Mouse (Mus musculus): ENCODE measurements around the gene Caskin1. TPM values are rescaled to one million over a fixed set of nuclear protein-coding genes. Genes with fewer than 3 reads are reported as not detected.
A peak's percentile ranks its signal among the peaks of the same experiment; 100 is the strongest.

Caskin1 gene
- total RNA-seq, 2 experiments from 2014 or later: 134 to 144 TPM

GRCm38 (mm10) chr17:24475586-24475985, 12.8 kb upstream of the Caskin1 start:
- no peak overlapping the region for H3K4me3 ChIP-seq
- peak overlapping the region; percentile 50 for H3K27ac ChIP-seq
- intact Hi-C loops (cut with DNase I): no loop called here
- DNase-seq (ENCODE audit: extremely low spot score in 1 of 2, low spot score in 2 of 2): peak in 1 of 2 experiments; percentile 6
- TF ChIP-seq CTCF (IDR thresholded peaks at IDR 0.05): no peak

GRCm38 (mm10) chr17:24476022-24476776, 12.2 kb upstream of the Caskin1 start:
- Histone ChIP-seq H3K27ac (no peak overlapping the region; the same call in 1 of the 2 replicates), H3K4me3 (no peak overlapping the region)
- DNase-seq (ENCODE audit: extremely low spot score in 1 of 2, low spot score in 2 of 2): peak in 1 of 2 experiments; percentile 6
- no peak for TF ChIP-seq CTCF (IDR thresholded peaks at IDR 0.05)
- intact Hi-C loops (cut with DNase I): no loop called here

GRCm38 (mm10) chr17:24477053-24477984, 11.1 kb upstream of the Caskin1 start:
- H3K4me3 ChIP-seq: no peak overlapping the region
- intact Hi-C loops (cut with DNase I): no loop called here
- DNase-seq (ENCODE audit: extremely low spot score in 1 of 2, low spot score in 2 of 2): peak in 1 of 2 experiments; percentile 18

GRCm38 (mm10) chr17:24477985-24478600, 10.3 kb upstream of the Caskin1 start:
- peak overlapping the region; percentile 99 for H3K27ac ChIP-seq
- no peak for TF ChIP-seq CTCF (IDR thresholded peaks at IDR 0.05)
- peak in 1 of 2 experiments; percentile 13 for DNase-seq (ENCODE audit: extremely low spot score in 1 of 2, low spot score in 2 of 2)
- H3K4me3 ChIP-seq: peak overlapping the region; percentile 92
- intact Hi-C loops (cut with DNase I): no loop called here

More at GRCm38 (mm10) chr17:24477053-24477984, 11.1 kb upstream of the Caskin1 start:
- H3K27ac ChIP-seq: peak overlapping the region; percentile 99; the same call in 1 of the 2 replicates
- TF ChIP-seq CTCF (IDR thresholded peaks at IDR 0.05): no peak

GRCm38 (mm10) chr17:24478663-24479380, 9.6 kb upstream of the Caskin1 start, which contains the start of gene Mlst8:
Mlst8 (minus strand) TSS chr17:24479078.
- peak; percentile 96 to 98 for DNase-seq (ENCODE audit: extremely low spot score in 1 of 2, low spot score in 2 of 2)
- intact Hi-C loops (cut with DNase I): no loop called here
- TF ChIP-seq CTCF (IDR thresholded peaks at IDR 0.05): peak; percentile 89
- Histone ChIP-seq H3K4me3 (peak within 1 kb of the TSS; percentile 92), H3K27ac (peak within 1 kb of the TSS; percentile 99)

GRCm38 (mm10) chr17:24479431-24479830, 9.0 kb upstream of the Caskin1 start:
- no peak for TF ChIP-seq CTCF (IDR thresholded peaks at IDR 0.05)
- intact Hi-C loops (cut with DNase I): no loop called here
- no peak for DNase-seq (ENCODE audit: extremely low spot score in 1 of 2, low spot score in 2 of 2)
- Histone ChIP-seq H3K4me3 (peak overlapping the region; percentile 92), H3K27ac (peak overlapping the region; percentile 99)

- no peak overlapping the region for H3K27ac ChIP-seq
- no peak overlapping the region for H3K4me3 ChIP-seq
- TF ChIP-seq CTCF (IDR thresholded peaks at IDR 0.05): peak; percentile 33
- DNase-seq (ENCODE audit: extremely low spot score in 1 of 2, low spot score in 2 of 2): peak in 1 of 2 experiments; percentile 12
- intact Hi-C loops (cut with DNase I): no loop called here
Observed at GRCm38 (mm10) chr17:24480201-24480826, 8.1 kb upstream of the Caskin1 start.

- DNase-seq (ENCODE audit: extremely low spot score in 1 of 2, low spot score in 2 of 2): no peak
Observed at GRCm38 (mm10) chr17:24481027-24481815, 7.2 kb upstream of the Caskin1 start.

GRCm38 (mm10) chr17:24483495-24483894, 4.9 kb upstream of the Caskin1 start:
- DNase-seq (ENCODE audit: extremely low spot score in 1 of 2, low spot score in 2 of 2): no peak
- Histone ChIP-seq H3K27ac (no peak overlapping the region), H3K4me3 (no peak overlapping the region)
- intact Hi-C loops (cut with DNase I): no loop called here
- no peak for TF ChIP-seq CTCF (IDR thresholded peaks at IDR 0.05)

More at GRCm38 (mm10) chr17:24481027-24481815, 7.2 kb upstream of the Caskin1 start:
- no peak overlapping the region for H3K27ac ChIP-seq
- no peak overlapping the region for H3K4me3 ChIP-seq
- intact Hi-C loops (cut with DNase I): no loop called here
- TF ChIP-seq CTCF (IDR thresholded peaks at IDR 0.05): no peak

Measured in left cerebral cortex, adult 2 months (tissue).